Mouse (Mus musculus) skeletal muscle tissue, postnatal 0 days (tissue): Measurements from ENCODE around the gene Lypd6b. TPM values are rescaled to one million over a fixed set of nuclear protein-coding genes. Genes with fewer than 3 reads are reported as not detected.

Experiments used
- polyA plus RNA-seq: library from polyadenylated mRNA; unstranded; fragments of >200 nt; fragmentation: Nextera tagmentation; extraction: Ambion mirVana; gene quantifications from 2 replicates; pipeline ENCODE4 v1.2.1, GENCODE M21; 2015

Lypd6b gene
- polyA plus RNA-seq = 0.27 TPM in 1 of 2 replicates, not detected in the other

GRCm38 (mm10) chr2:49787376-49788050 lies at the start of gene Lypd6b:
Gene Lypd6b, plus strand, starts transcription at chr2:49787688.

Other genes starting within 250 kb of the Lypd6b start
- gene Kif5c, start 168.4 kb upstream of the Lypd6b start, polyA plus RNA-seq = 0.42 and 0.48 TPM in 2 replicates